ENCODE assay signal across 24 mouse cellular contexts in genomic region chr1:186909073-186909472, GRCm38 (mm10). TPM values are rescaled to one million over a fixed set of nuclear protein-coding genes. Genes with fewer than 3 reads are reported as not detected.
A peak's percentile ranks its signal among the peaks of the same experiment; 100 is the strongest.
DNase-seq lines count a peak whose midpoint lies in the region; ATAC-seq and TF ChIP-seq lines count a peak whose summit lies in the region.
"Had no signal": no experiment of that assay in that cellular context is flagged by ENCODE, and none has a peak within 500 bp of the region (broad histone marks: within the 10 kb centered on the region; RNA-seq: fewer than 3 reads in every experiment).

No protein-coding gene starts in this region.

- 0 out of 2 replicates have a peak, but pooled peaks have one; percentile 21 for ATAC-seq in forebrain, embryonic 11.5 days (replicated peaks; ENCODE audit: low FRiP score)
- no peak for ATAC-seq in forebrain, embryonic 12.5 days (ENCODE audit: low FRiP score)
- peak; percentile 69 for ATAC-seq in kidney, embryonic 15.5 days (replicated peaks; ENCODE audit: low FRiP score)
- ATAC-seq: CD4-positive, CD25-positive, alpha-beta regulatory T cell, adult 4 months; hindbrain, postnatal 0 days had no signal

- 49% methylated on average over 9 of the region's 9 CpGs for WGBS in forebrain, embryonic 11.5 days
- 31% methylated on average over 9 of the region's 9 CpGs for WGBS in forebrain, embryonic 12.5 days
- 29% methylated on average over 9 of the region's 9 CpGs for WGBS in kidney, embryonic 15.5 days
- 92% methylated on average over 9 of the region's 9 CpGs for WGBS in thymus, adult 2 months

- no peak overlapping the region for H3K4me3 ChIP-seq in forebrain, embryonic 11.5 days (ENCODE audit: low read depth, low read length)
- H3K4me3 ChIP-seq in forebrain, embryonic 12.5 days (replicated peaks): no peak overlapping the region
- H3K4me3 ChIP-seq in kidney, embryonic 15.5 days (replicated peaks): no peak overlapping the region
- no peak overlapping the region for H3K4me3 ChIP-seq in thymus, adult 2 months (ENCODE audit: control insufficient read depth, insufficient read depth, low read length)
- H3K4me3 ChIP-seq: embryonic facial prominence, embryonic 13.5 days; heart, embryonic 10.5 days; hindbrain, embryonic 13.5 days had no signal

- H3K27ac ChIP-seq in forebrain, embryonic 11.5 days (ENCODE audit: low read depth, low read length): no peak overlapping the region
- no peak overlapping the region for H3K27ac ChIP-seq in forebrain, embryonic 12.5 days
- H3K27ac ChIP-seq in kidney, embryonic 15.5 days: no peak overlapping the region
- H3K27ac ChIP-seq in thymus, adult 2 months (ENCODE audit: control insufficient read depth, insufficient read depth, low read length): no peak overlapping the region
- H3K27ac ChIP-seq: embryonic facial prominence, embryonic 13.5 days; heart, embryonic 10.5 days; hindbrain, embryonic 13.5 days; hindbrain, postnatal 0 days had no signal

- H3K4me1 ChIP-seq in forebrain, embryonic 11.5 days (replicated peaks; ENCODE audit: control insufficient read depth, insufficient read depth, low read length): no peaks in the 10 kb centered on the region
- peaks cover 7% of the 10 kb centered on the region; the same call in 1 of the 2 replicates for H3K4me1 ChIP-seq in forebrain, embryonic 12.5 days
- H3K4me1 ChIP-seq in kidney, embryonic 15.5 days: no peaks in the 10 kb centered on the region
- no peaks in the 10 kb centered on the region for H3K4me1 ChIP-seq in thymus, adult 2 months (replicated peaks; ENCODE audit: control insufficient read depth, insufficient read depth, low read length)
- H3K4me1 ChIP-seq: embryonic facial prominence, embryonic 13.5 days; heart, embryonic 10.5 days had no signal

- no peaks in the 10 kb centered on the region for H3K9me3 ChIP-seq in forebrain, embryonic 11.5 days (ENCODE audit: control insufficient read depth, low read length)
- no peaks in the 10 kb centered on the region for H3K9me3 ChIP-seq in forebrain, embryonic 12.5 days
- no peaks in the 10 kb centered on the region for H3K9me3 ChIP-seq in kidney, embryonic 15.5 days (replicated peaks)
- H3K9me3 ChIP-seq: embryonic facial prominence, embryonic 13.5 days; heart, embryonic 10.5 days; hindbrain, embryonic 13.5 days had no signal

- H3K9ac ChIP-seq in forebrain, embryonic 11.5 days (ENCODE audit: low read length): no peak overlapping the region
- H3K9ac ChIP-seq in forebrain, embryonic 12.5 days: no peak overlapping the region
- no peak overlapping the region for H3K9ac ChIP-seq in kidney, embryonic 15.5 days
- H3K9ac ChIP-seq: embryonic facial prominence, embryonic 13.5 days; hindbrain, embryonic 13.5 days had no signal

- no peak for TF ChIP-seq POLR2A in brain, embryonic 14.5 days (IDR thresholded peaks at IDR 0.05; ENCODE audit: borderline replicate concordance, extremely low read depth, insufficient read depth, insufficient read length, poor library complexity, severe bottlenecking)
- no peak for TF ChIP-seq POLR2A in thymus, adult 2 months (IDR thresholded peaks at IDR 0.05; ENCODE audit: control insufficient read depth, extremely low read depth, insufficient read depth, low read length, poor library complexity)

- no peak for DNase-seq in forebrain, embryonic 11.5 days (ENCODE audit: low spot score)
- no peak for DNase-seq in kidney, adult 9 months
- DNase-seq in brain, embryonic 14.5 days (ENCODE audit: low read depth): peak; percentile 83
- peak; percentile 54 for DNase-seq in retina, embryonic 14.5 days (ENCODE audit: low spot score)
- DNase-seq in thymus, adult 2 months: no peak
- DNase-seq: adrenal gland, adult 8-10 months; adrenal gland, postnatal 36 days; B cell, adult 2 months; cerebellum, adult 11 months; cerebellum, adult 8-10 months; gastrocnemius, postnatal 10 days; heart, adult 18-20 months; heart, postnatal 10 days; heart, postnatal 4 days had no signal

- TF ChIP-seq CTCF in brain, embryonic 14.5 days (IDR thresholded peaks at IDR 0.05; ENCODE audit: borderline replicate concordance, extremely low read depth, insufficient read depth, insufficient read length): no peak
- TF ChIP-seq CTCF in thymus, adult 2 months (IDR thresholded peaks at IDR 0.05; ENCODE audit: borderline replicate concordance, control insufficient read depth, extremely low read depth, insufficient read depth, low read length, poor library complexity): no peak

- H3K4me2 ChIP-seq in forebrain, embryonic 11.5 days (ENCODE audit: low read depth, low read length, severe bottlenecking): no peak overlapping the region
- no peak overlapping the region for H3K4me2 ChIP-seq in forebrain, embryonic 12.5 days
- no peak overlapping the region for H3K4me2 ChIP-seq in kidney, embryonic 15.5 days
- H3K4me2 ChIP-seq: embryonic facial prominence, embryonic 13.5 days; hindbrain, embryonic 13.5 days had no signal

- H3K27me3 ChIP-seq in forebrain, embryonic 11.5 days (ENCODE audit: control insufficient read depth, insufficient read depth, low read length): no peaks in the 10 kb centered on the region
- peaks cover 4% of the 10 kb centered on the region; the same call in 1 of the 2 replicates for H3K27me3 ChIP-seq in forebrain, embryonic 12.5 days
- peaks cover 73% of the 10 kb centered on the region for H3K27me3 ChIP-seq in kidney, embryonic 15.5 days
- H3K27me3 ChIP-seq in thymus, adult 2 months (ENCODE audit: control insufficient read depth, insufficient read depth, low read length): no peaks in the 10 kb centered on the region
- H3K27me3 ChIP-seq: embryonic facial prominence, embryonic 13.5 days had no signal

- no peaks in the 10 kb centered on the region for H3K36me3 ChIP-seq in forebrain, embryonic 11.5 days (ENCODE audit: control insufficient read depth, insufficient read depth, low read length)
- H3K36me3 ChIP-seq in forebrain, embryonic 12.5 days (replicated peaks): no peaks in the 10 kb centered on the region
- no peaks in the 10 kb centered on the region for H3K36me3 ChIP-seq in kidney, embryonic 15.5 days
- no peaks in the 10 kb centered on the region for H3K36me3 ChIP-seq in thymus, adult 2 months (ENCODE audit: control insufficient read depth, insufficient read depth, low read length)
- H3K36me3 ChIP-seq: embryonic facial prominence, embryonic 13.5 days; G1E; heart, embryonic 10.5 days; hindbrain, embryonic 13.5 days had no signal

RNA-seq across cellular contexts. Expression of gene D1Pas1, which starts 58.1 kb away (rescaled TPM):
- polyA plus RNA-seq in forebrain, embryonic 11.5 days (2014; fragmentation: Nextera tagmentation; extraction: Ambion mirVana): 0.11 TPM in 1 of 2 replicates, not detected in the other
- 0.08 TPM in 1 of 2 replicates, not detected in the other for polyA plus RNA-seq in forebrain, embryonic 12.5 days (2016; fragmentation: Nextera tagmentation; extraction: Ambion mirVana)
- 0.05 and 0.10 TPM in 2 replicates for polyA plus RNA-seq in kidney, embryonic 15.5 days (2015; fragmentation: Nextera tagmentation; extraction: Ambion mirVana)
- 0.04 TPM in 1 of 2 replicates, not detected in the other for polyA plus RNA-seq in brain, embryonic 14.5 days (2012; rRNA removed)
- not detected in 2 replicates for polyA plus RNA-seq in thymus, adult 2 months (2012; rRNA removed)
- polyA plus RNA-seq: CD4-positive, CD25-positive, alpha-beta regulatory T cell, adult 4 months; cortical plate, adult 2 months; embryonic facial prominence, embryonic 13.5 days; frontal cortex, adult 2 months; G1E; hindbrain, postnatal 0 days had no signal

Comparison
In these comparisons a context has a peak if more than half of its experiments do, and no peak if none do; other contexts are left out.
1. DNase-seq: peak in brain, embryonic 14.5 days (single experiment) and retina, embryonic 14.5 days (single experiment); none in forebrain, embryonic 11.5 days (single experiment), kidney, adult 9 months (single experiment) and thymus, adult 2 months (single experiment).